Mouse (Mus musculus): ENCODE measurements around the gene Mtx1.

Mtx1 gene

GRCm38 (mm10) chr3:89226900-89227299, at the start of gene Mtx1:
TSS of gene Mtx1 (minus strand) at chr3:89227088.
- no peak for DNase-seq

- DNase-seq: peak; percentile 55
Observed at GRCm38 (mm10) chr3:89276061-89276460, 49.2 kb upstream of the Mtx1 start.

GRCm38 (mm10) chr3:89271760-89272159, 44.9 kb upstream of the Mtx1 start:
- DNase-seq: peak; percentile 51

GRCm38 (mm10) chr3:89270891-89271290, 44.0 kb upstream of the Mtx1 start:
- DNase-seq: peak; percentile 44

- DNase-seq: peak; percentile 84
Observed at GRCm38 (mm10) chr3:89270051-89270755, 43.3 kb upstream of the Mtx1 start, which contains the start of gene Slc50a1. TSS of gene Slc50a1 (minus strand) at chr3:89270570.

GRCm38 (mm10) chr3:89268916-89269315, 42.0 kb upstream of the Mtx1 start:
- no peak for DNase-seq

GRCm38 (mm10) chr3:89266439-89266893, 39.6 kb upstream of the Mtx1 start:
- peak; percentile 84 for DNase-seq

- peak; percentile 49 for DNase-seq
Observed at GRCm38 (mm10) chr3:89262417-89262816, 35.5 kb upstream of the Mtx1 start.

GRCm38 (mm10) chr3:89260211-89260610, 33.3 kb upstream of the Mtx1 start:
- DNase-seq: no peak

GRCm38 (mm10) chr3:89259076-89259475, 32.2 kb upstream of the Mtx1 start, which contains the start of gene Dpm3:
TSS of gene Dpm3 (plus strand) at chr3:89259358.
- DNase-seq: no peak

GRCm38 (mm10) chr3:89256177-89256576, 29.3 kb upstream of the Mtx1 start:
- DNase-seq: no peak

GRCm38 (mm10) chr3:89254994-89255393, 28.1 kb upstream of the Mtx1 start:
- no peak for DNase-seq

- peak; percentile 78 for DNase-seq
Observed at GRCm38 (mm10) chr3:89251365-89251895, 24.5 kb upstream of the Mtx1 start.

GRCm38 (mm10) chr3:89250435-89251040, 23.6 kb upstream of the Mtx1 start:
- peak; percentile 89 for DNase-seq

- no peak for DNase-seq
Observed at GRCm38 (mm10) chr3:89247466-89247865, 20.6 kb upstream of the Mtx1 start.

GRCm38 (mm10) chr3:89246261-89247100, 19.6 kb upstream of the Mtx1 start, which contains the start of gene Trim46:
TSS of gene Trim46 (minus strand) at chr3:89246309.
- peak; percentile 90 for DNase-seq

- no peak for DNase-seq
Observed at GRCm38 (mm10) chr3:89245688-89246171, 18.8 kb upstream of the Mtx1 start, which contains the start of gene Krtcap2. TSS of gene Krtcap2 (plus strand) at chr3:89245966.

GRCm38 (mm10) chr3:89244982-89245687, 18.2 kb upstream of the Mtx1 start:
- peak; percentile 33 for DNase-seq

- peak; percentile 54 for DNase-seq
Observed at GRCm38 (mm10) chr3:89244158-89244981, 17.5 kb upstream of the Mtx1 start.

- peak; percentile 66 for DNase-seq
Observed at GRCm38 (mm10) chr3:89243609-89244008, 16.7 kb upstream of the Mtx1 start.

- DNase-seq: peak; percentile 79
Observed at GRCm38 (mm10) chr3:89242331-89242895, 15.5 kb upstream of the Mtx1 start.
